8 mouse cellular contexts compared by ENCODE assay signal in the genomic region with DNA sequence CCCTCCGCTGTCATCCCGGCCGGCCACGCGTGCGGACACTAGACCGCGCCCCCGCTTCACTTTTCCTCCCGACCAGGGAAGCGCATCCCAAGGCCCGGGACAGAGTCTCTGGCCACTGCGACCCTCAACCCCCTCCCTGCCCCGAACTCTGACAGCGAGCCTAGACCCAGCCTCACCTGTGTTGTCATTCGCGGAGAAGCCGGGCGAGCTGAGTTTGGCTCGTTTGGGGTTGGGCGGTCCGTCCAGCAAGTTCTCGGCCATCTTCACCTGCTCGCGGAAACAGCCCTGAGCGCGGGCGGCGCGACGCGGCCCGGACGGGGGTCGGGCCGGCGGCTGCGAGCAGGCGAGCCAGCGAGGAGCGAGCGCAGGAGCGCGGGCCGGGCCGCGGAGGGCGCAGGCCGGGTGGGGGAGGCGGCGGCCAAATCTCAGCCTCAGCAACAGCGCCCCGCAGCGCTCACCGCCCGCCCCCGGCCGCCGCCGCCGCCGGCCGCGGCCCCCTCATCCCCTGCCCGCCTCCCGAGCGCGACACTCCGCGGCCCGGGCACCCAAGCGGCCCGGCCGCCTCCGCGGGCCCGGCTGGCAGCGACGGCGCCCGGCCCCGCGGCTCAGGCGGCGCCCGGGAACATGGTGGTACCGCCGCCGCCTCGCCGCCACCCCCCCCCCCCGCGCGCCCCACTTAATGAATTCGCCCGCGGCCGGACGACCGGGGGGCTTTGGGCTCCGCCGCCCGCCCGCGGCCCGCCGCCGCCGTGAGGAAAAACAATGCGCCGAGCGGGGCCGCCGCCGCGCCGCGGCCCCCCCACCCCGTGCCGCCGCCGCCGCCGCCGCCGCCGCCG. TPM values are rescaled to one million over a fixed set of nuclear protein-coding genes. Genes with fewer than 3 reads are reported as not detected.
A peak's percentile ranks its signal among the peaks of the same experiment; 100 is the strongest.
DNase-seq lines count a peak whose midpoint lies in the region; ATAC-seq lines count a peak whose summit lies in the region.

No protein-coding gene starts in this region.

- peak overlapping the region; percentile 84 for H3K4me2 ChIP-seq in hindbrain, embryonic 15.5 days

- H3K9me3 ChIP-seq in hindbrain, embryonic 15.5 days = no peaks in the 10 kb centered on the region

- peak overlapping the region; percentile 95 for H3K9ac ChIP-seq in hindbrain, embryonic 15.5 days

- WGBS in hindbrain, embryonic 15.5 days = under 1% methylated on average over 76 of the region's 128 CpGs

- peak; percentile 60 for ATAC-seq in hindbrain, embryonic 15.5 days (ENCODE audit: low FRiP score, low read depth)
- ATAC-seq in megakaryocyte progenitor cell, adult 5-6 weeks (replicated peaks; ENCODE audit: poor library complexity) = peak; percentile 40

- peak overlapping the region; percentile 99 for H3K27ac ChIP-seq in hindbrain, embryonic 15.5 days (replicated peaks)

- peak overlapping the region; percentile 66 for H3K4me3 ChIP-seq in hindbrain, embryonic 15.5 days

- H3K36me3 ChIP-seq in hindbrain, embryonic 15.5 days = no peaks in the 10 kb centered on the region

- peaks cover 37% of the 10 kb centered on the region for H3K4me1 ChIP-seq in hindbrain, embryonic 15.5 days (replicated peaks)

- intact Hi-C loops in left cerebral cortex, postnatal 14 days (cut with DNase I) = loop anchor here (5.0 kb wide), 1 partner anchor 136 kb away; the partner anchor contains the start of gene Trap1

- peak; percentile 61 for DNase-seq in R1 (ENCODE audit: low read depth, low spot score)
- DNase-seq in cerebellum, postnatal 25 days = peak; percentile 81 to 89
- DNase-seq in frontal cortex, postnatal 36 days (ENCODE audit: low spot score in 2 of 2) = peak; percentile 40 to 45
- peak; percentile 38 to 70 for DNase-seq in left cerebral cortex, postnatal 14 days (ENCODE audit: low spot score in 2 of 2)
- DNase-seq in right cerebral cortex, postnatal 10 days (ENCODE audit: low spot score in 2 of 2) = peak; percentile 71 to 74
- peak; percentile 70 for DNase-seq in urinary bladder, postnatal 14 days (ENCODE audit: low spot score)

- H3K27me3 ChIP-seq in hindbrain, embryonic 15.5 days = no peaks in the 10 kb centered on the region

RNA-seq across cellular contexts. Expression of gene Crebbp, which starts 0.6 kb away (rescaled TPM):
- polyA plus RNA-seq in hindbrain, embryonic 15.5 days (2015; fragmentation: Nextera tagmentation; extraction: Ambion mirVana) = 35.7 and 36.4 TPM in 2 replicates
- total RNA-seq in left cerebral cortex, postnatal 14 days (2021) = 10 to 100 TPM; 79.0 to 86.1 TPM
- 43.2 and 45.4 TPM in 2 replicates for total RNA-seq in megakaryocyte progenitor cell, adult 5-6 weeks (2015)
- total RNA-seq in megakaryocyte progenitor cell, adult 5-6 weeks (2017) = 11.5 and 25.0 TPM in 2 replicates

Comparison
In these comparisons a context has a peak if more than half of its experiments do, and no peak if none do; other contexts are left out.
1. Peak in every context shown above with its lines: DNase-seq, ATAC-seq, H3K4me3 ChIP-seq and H3K27ac ChIP-seq.